Mouse (Mus musculus) liver, embryonic 13.5 days (tissue): ENCODE data around the gene Dhh. TPM values are rescaled to one million over a fixed set of nuclear protein-coding genes. Genes with fewer than 3 reads are reported as not detected.

Experiments
- ATAC-seq: fragments of 200-750 bp; cut with Nextera tagmentation; 2 replicates; pipeline ENCODE4 v1.8.0; 2017; ENCODE audit warnings: low read depth, mild to moderate bottlenecking, moderate number of reproducible peaks, moderate library complexity
- DNase-seq: peaks from one replicate; pipeline ENCODE4 v3.0.0; 2022
- H3K27ac ChIP-seq: fragments of 300-500 bp; sonication (generic); 2 replicates; pipeline ENCODE4 v1.5.1; 2015; ENCODE audit warnings: moderate library complexity, mild to moderate bottlenecking, inconsistent platforms
- H3K27me3 ChIP-seq: fragments of 300-500 bp; sonication (generic); 2 replicates; pipeline ENCODE4 v1.6.1; 2015; ENCODE audit warnings: mild to moderate bottlenecking, inconsistent platforms
- H3K36me3 ChIP-seq: fragments of 300-500 bp; sonication (generic); 2 replicates; pipeline ENCODE4 v1.6.1; 2015; ENCODE audit warnings: mild to moderate bottlenecking, inconsistent platforms
- H3K4me1 ChIP-seq: fragments of 300-500 bp; sonication (generic); replicated peaks from 2 replicates; pipeline ENCODE4 v1.6.1; 2015; ENCODE audit warnings: inconsistent platforms
- H3K4me2 ChIP-seq: fragments of 300-500 bp; sonication (generic); 2 replicates; pipeline ENCODE4 v1.6.1; 2015; ENCODE audit warnings: inconsistent platforms, mild to moderate bottlenecking, moderate library complexity
- H3K4me3 ChIP-seq: fragments of 300-500 bp; sonication (generic); replicated peaks from 2 replicates; pipeline ENCODE4 v1.5.1; 2015; ENCODE audit warnings: mild to moderate bottlenecking, inconsistent platforms
- H3K9ac ChIP-seq: fragments of 300-500 bp; sonication (generic); 2 replicates; pipeline ENCODE4 v1.6.1; 2015; ENCODE audit warnings: mild to moderate bottlenecking, inconsistent platforms
- H3K9me3 ChIP-seq: fragments of 300-500 bp; sonication (generic); replicated peaks from 2 replicates; pipeline ENCODE4 v1.6.1; 2016; ENCODE audit warnings: inconsistent platforms
- WGBS: fragments of 180-500 bp; shearing (Covaris S2); methylation state at CpG from one replicate; pipeline ENCODE4 v1.1.7; 2015; ENCODE audit not compliant: insufficient replicate concordance; 5-methylcytosine and 5-hydroxymethylcytosine counted together
- polyA plus RNA-seq: library from polyadenylated mRNA; unstranded; fragments of >200 nt; fragmentation: Nextera tagmentation; extraction: Ambion mirVana; gene quantifications from 2 replicates; pipeline ENCODE4 v1.2.1, GENCODE M21; 2015

The Dhh gene
- polyA plus RNA-seq, 1 experiment from 2014 or later = 0.12 TPM

DNA sequence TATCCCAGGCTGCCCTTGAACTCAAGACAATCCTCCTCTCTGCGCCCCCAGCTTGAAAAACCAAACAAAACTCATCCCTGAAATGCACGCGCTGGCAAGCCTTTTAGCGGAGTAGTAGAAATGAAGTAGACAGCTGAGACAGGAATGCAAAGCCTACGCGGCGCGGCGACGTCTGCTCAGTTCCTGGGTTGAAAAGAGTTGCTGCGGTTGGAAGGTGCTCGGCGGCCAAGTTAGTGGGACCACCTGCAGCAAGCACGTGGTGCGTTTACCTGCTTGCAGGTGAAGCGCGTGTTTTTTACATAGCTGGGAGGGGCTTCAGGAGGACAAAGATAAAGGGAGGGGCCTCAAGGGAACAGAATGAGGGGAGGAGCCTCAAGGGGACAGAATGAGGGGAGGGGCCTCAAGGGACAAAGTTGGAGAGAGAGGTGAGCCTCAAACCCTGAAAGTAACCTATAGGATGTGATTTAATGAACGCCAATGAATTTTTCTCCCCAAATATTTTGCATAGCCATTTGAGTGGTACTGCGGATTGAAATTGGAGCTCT lies 7.1 kb downstream of the Dhh start:
- Histone ChIP-seq H3K4me2 (peak overlapping the region; percentile 52), H3K9me3 (no peaks in the 10 kb centered on the region), H3K4me1 (peaks cover 51% of the 10 kb centered on the region), H3K27ac (no peak overlapping the region), H3K9ac (0 out of 2 replicates have a peak overlapping the region, but pooled peaks have one; percentile 29), H3K27me3 (peaks cover 60% of the 10 kb centered on the region), H3K4me3 (peak overlapping the region; percentile 23), H3K36me3 (no peaks in the 10 kb centered on the region)
- 17% methylated on average over 19 of the region's 19 CpGs for WGBS
- ATAC-seq (no peak), DNase-seq (no peak)

DNA sequence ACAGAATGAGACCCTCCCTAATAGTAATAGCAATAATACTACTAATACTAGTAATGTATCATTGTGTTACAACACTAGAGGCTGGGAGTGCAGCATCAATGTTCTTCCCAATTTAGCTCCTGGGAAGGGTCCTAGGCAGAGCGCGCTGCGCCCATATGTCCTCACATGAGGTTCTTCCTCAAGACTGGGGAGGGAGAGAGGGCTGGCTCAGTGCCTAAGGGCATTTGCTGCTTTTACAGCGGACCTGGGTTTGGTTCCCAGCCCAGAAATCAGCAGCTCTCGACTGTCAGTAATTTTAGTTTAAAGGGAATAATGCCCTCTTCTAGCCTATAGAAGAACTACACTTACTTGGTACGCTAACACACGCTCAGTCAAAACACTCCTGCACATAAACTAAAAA lies 10.8 kb downstream of the Dhh start:
- no peaks in the 10 kb centered on the region for H3K36me3 ChIP-seq
- 76% methylated on average over 7 of the region's 7 CpGs for WGBS
- ATAC-seq (no peak), DNase-seq (no peak)
- peaks cover 23% of the 10 kb centered on the region for H3K27me3 ChIP-seq
- no peaks in the 10 kb centered on the region for H3K9me3 ChIP-seq
- H3K4me2 ChIP-seq = no peak overlapping the region
- peaks cover 21% of the 10 kb centered on the region for H3K4me1 ChIP-seq
- no peak overlapping the region for H3K9ac ChIP-seq
- H3K27ac ChIP-seq = no peak overlapping the region
- no peak overlapping the region for H3K4me3 ChIP-seq

DNA sequence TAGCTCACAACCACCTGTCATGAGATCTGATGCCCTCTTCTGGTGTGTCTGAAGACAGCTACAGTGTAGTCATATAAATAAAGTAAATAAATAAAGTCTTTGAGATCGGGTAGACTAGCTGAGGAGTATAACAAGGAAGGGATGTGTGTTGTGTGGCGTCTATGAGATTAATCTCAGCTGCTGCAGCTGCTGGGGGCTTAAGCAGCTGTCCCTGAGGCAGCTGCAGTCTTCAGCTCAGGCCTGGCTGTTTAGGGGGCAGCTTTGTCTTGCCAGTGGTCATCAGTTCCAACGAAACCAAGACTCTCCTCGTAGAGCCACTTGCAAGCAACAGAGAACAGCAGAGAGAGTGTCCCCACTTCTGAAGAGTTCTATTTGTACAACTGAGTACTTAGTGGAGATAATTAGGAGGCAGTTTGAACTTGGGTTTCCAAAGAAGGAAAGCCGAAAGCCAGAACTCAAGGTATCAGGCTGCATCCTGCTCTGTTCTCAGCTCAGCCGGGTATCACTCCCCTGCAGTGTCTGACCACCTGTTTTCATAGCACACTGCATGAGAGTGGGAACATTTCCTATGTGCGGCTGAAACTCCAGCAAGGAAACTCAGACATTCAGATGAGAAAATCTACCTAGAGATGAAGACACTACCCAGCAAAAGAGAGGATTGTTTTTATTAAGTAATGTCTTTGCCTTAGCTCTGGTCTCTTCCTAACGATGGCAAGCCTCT lies 11.5 kb downstream of the Dhh start:
- H3K4me1 ChIP-seq = peaks cover 21% of the 10 kb centered on the region
- no peak for DNase-seq
- H3K27ac ChIP-seq = no peak overlapping the region
- peaks cover 17% of the 10 kb centered on the region; the same call in 1 of the 2 replicates for H3K27me3 ChIP-seq
- H3K4me2 ChIP-seq = no peak overlapping the region
- no peak overlapping the region for H3K9ac ChIP-seq
- WGBS = 58% methylated on average over 8 of the region's 8 CpGs
- ATAC-seq = no peak
- no peaks in the 10 kb centered on the region for H3K36me3 ChIP-seq
- H3K4me3 ChIP-seq = no peak overlapping the region
- H3K9me3 ChIP-seq = no peaks in the 10 kb centered on the region

DNA sequence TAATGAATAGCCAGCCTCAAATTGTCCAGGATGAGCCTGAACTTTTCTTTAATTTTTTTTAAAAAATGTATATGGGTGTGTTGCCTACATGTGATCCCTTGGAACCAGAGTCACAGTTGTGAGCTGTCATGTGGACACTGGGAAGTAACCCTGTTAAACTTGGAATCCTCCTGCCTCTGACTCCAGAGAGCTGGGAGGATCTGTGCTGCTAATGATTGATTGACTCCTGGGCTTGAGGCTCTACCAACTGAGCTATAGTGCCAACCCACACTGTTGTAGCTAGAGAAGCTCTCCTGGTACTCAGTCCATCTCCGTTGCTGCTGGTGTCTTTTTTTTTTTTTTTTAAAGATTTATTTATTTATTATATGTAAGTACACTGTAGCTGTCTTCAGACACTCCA lies 14.2 kb downstream of the Dhh start:
- Histone ChIP-seq H3K27me3 (peaks cover 14% of the 10 kb centered on the region; the same call in 1 of the 2 replicates), H3K4me2 (no peak overlapping the region), H3K4me3 (no peak overlapping the region), H3K36me3 (no peaks in the 10 kb centered on the region), H3K27ac (no peak overlapping the region), H3K4me1 (peaks cover 29% of the 10 kb centered on the region), H3K9ac (no peak overlapping the region), H3K9me3 (no peaks in the 10 kb centered on the region)
- ATAC-seq = no peak
- DNase-seq = no peak
- WGBS = 61% methylated on average over 1 of the region's 1 CpGs

GRCm38 (mm10) chr15:98883661-98884060 lies 14.7 kb downstream of the Dhh start:
- Histone ChIP-seq H3K4me2 (no peak overlapping the region), H3K9ac (no peak overlapping the region), H3K27me3 (peaks cover 14% of the 10 kb centered on the region; the same call in 1 of the 2 replicates), H3K4me3 (no peak overlapping the region), H3K4me1 (peaks cover 29% of the 10 kb centered on the region), H3K27ac (peak overlapping the region; percentile 13; the same call in 1 of the 2 replicates), H3K9me3 (no peaks in the 10 kb centered on the region), H3K36me3 (no peaks in the 10 kb centered on the region)
- DNase-seq = no peak
- no peak for ATAC-seq

DNA sequence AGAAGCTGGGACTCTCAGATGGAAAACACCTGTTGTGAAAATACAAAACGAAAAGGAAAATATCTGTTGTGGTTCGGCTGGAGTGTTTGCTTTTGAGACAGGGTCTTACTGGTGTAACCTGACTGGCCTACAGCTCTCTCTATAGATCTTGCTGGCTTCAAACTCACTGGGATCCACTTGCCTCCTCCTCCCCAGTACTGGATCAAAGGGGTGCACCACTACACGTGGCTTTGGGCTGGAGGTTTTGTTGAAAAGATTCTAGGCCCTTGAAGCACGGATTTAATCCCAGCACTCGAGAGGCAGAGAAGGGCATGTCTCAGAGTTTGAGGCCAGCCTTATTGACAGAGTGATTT lies 16.7 kb downstream of the Dhh start:
- H3K4me3 ChIP-seq = peak overlapping the region; percentile 68
- peak overlapping the region; percentile 66 for H3K27ac ChIP-seq
- H3K4me1 ChIP-seq = peaks cover 34% of the 10 kb centered on the region
- no peaks in the 10 kb centered on the region for H3K36me3 ChIP-seq
- ATAC-seq = 0 out of 2 replicates have a peak, but pooled peaks have one; percentile 8
- WGBS = 21% methylated on average over 5 of the region's 5 CpGs
- no peaks in the 10 kb centered on the region for H3K9me3 ChIP-seq
- H3K4me2 ChIP-seq = peak overlapping the region; percentile 79
- 0 out of 2 replicates have a peak, but pooled peaks cover under 1% of the 10 kb centered on the region for H3K27me3 ChIP-seq
- no peak for DNase-seq
- peak overlapping the region; percentile 64 for H3K9ac ChIP-seq

GRCm38 (mm10) chr15:98880978-98881655 lies 17.2 kb downstream of the Dhh start:
- Histone ChIP-seq H3K27ac (peak overlapping the region; percentile 81), H3K27me3 (no peaks in the 10 kb centered on the region), H3K4me1 (peaks cover 34% of the 10 kb centered on the region), H3K4me3 (peak overlapping the region; percentile 68), H3K9me3 (no peaks in the 10 kb centered on the region), H3K4me2 (peak overlapping the region; percentile 79), H3K9ac (peak overlapping the region; percentile 64), H3K36me3 (no peaks in the 10 kb centered on the region)
- ATAC-seq (peak; percentile 94), DNase-seq (peak; percentile 93)
- WGBS = under 1% methylated on average over 47 of the region's 48 CpGs

DNA sequence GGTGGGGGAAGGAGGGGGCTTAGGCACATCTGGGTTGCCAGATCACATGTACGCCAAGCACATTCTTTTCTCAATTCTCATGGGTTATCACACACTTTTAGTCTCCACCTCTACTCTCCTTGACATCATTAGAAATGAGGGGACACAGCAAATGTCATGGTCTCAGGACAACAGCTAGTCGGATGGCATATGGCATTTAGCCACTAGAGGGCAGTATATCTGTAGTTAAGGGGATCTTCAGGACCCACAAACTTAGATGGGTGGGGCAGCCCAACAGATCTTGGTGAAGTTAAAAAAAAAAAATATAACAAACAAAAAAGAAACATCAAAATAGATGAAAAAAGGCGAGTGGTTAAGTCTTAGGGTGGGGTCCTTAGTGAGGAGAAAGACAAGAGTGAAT lies 21.0 kb downstream of the Dhh start:
- Histone ChIP-seq H3K9me3 (no peaks in the 10 kb centered on the region), H3K36me3 (no peaks in the 10 kb centered on the region), H3K4me3 (no peak overlapping the region), H3K27ac (no peak overlapping the region), H3K4me1 (peaks cover 38% of the 10 kb centered on the region), H3K27me3 (no peaks in the 10 kb centered on the region), H3K9ac (no peak overlapping the region), H3K4me2 (no peak overlapping the region)
- ATAC-seq (no peak), DNase-seq (peak; percentile 65)
- WGBS = 13% methylated on average over 3 of the region's 3 CpGs

DNA sequence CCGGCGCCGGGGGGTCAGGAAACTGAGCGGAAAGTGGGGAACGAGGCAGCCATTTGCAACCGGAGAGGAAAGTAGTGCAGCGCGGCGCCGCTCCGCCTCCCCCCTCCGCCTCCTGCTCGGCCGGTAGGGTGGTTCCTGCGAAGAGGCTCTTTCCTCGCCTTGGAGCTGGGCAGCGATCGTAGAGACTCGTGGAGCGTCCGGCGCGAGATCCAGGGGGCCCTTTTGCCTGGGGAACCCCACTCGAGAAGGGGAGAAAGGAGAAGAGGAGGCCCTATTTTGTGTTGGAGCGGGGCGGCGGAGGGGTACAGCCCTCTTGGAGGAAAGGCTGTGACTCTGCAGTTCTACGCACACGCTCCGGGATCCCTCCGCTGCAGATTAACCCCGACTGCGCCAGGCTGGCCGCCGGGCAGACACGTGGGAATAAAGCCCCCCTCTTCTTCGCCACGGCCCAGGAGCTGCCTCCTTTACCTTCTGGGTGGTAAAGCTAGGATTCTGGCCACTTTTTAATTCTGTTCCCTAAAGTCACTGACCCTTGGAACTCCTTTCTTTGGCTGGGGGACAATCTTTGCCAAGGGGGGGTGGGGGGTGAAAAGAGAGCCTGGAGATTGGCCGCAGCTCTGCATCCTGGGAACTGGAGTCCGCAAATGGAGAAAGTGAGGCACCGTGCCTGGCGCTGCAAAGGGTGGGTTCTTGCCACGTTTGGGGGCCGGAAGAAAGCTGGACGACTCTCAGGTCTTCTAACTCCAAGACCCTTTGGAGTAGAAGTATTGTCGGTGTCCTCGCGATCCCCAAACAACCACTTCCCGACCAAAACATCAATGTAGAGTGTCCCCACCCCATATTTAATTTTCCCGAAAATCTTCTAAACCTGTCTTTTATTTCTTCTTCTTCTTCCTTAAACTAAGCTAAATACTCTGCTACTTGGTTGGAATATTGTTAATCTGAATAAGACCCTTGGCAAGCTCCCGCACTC lies 26.1 kb downstream of the Dhh start:
- Histone ChIP-seq H3K27ac (peak overlapping the region; percentile 95), H3K4me1 (peaks cover 50% of the 10 kb centered on the region), H3K9ac (peak overlapping the region; percentile 99), H3K9me3 (no peaks in the 10 kb centered on the region), H3K4me3 (peak overlapping the region; percentile 99), H3K4me2 (peak overlapping the region; percentile 86), H3K27me3 (no peaks in the 10 kb centered on the region), H3K36me3 (no peaks in the 10 kb centered on the region)
- ATAC-seq (peak; percentile 68), DNase-seq (peak; percentile 87)
- 2% methylated on average over 51 of the region's 51 CpGs for WGBS

DNA sequence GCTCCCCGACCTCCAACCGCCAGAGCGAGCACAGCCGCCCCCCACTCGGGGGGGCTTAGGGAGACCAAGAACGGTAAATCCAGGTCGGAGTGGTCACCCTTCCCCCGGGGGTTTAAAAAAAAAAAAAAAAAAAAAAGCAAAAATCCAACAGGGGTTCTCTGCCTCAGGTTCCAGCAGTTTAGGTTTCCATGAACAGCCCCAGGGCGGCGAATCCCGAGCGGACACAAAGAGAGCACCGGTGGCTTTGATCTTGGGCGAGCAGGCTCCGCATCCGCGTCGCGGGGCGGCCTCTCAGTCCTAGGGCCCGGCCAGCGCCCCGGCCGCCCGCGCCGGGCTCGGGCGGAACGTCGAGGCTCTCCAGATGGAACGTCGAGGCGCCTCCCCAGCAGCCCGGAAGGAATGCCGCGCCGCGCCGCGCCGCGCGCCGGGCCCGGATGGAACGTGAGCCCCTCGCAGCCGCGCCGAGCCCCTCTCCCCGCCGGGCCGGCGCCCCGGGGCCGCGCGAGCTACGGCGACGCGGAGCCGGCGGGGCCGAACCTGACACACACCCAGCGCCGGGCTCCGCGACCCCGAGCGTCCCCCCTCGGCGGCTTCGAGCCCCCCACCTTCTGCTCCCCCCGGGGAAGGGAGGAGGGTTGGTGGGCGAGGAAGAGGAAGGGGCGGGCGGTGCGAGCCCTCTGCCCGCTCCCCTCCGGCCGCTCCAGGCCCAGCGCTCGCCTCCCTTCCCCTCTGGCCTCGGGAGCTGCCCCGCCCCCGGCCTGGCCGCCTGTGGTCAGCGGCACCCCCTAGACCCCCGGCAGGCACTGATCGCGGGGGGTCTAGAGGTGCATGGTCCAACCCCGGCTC lies 27.0 kb downstream of the Dhh start, which contains the start of gene Kmt2d:
Kmt2d (minus strand) TSS at position 135 of the 846 bp plus-strand sequence.
- ATAC-seq = peak; percentile 52
- peak within 1 kb of the TSS; percentile 95 for H3K27ac ChIP-seq

More for the DNA sequence above, 27.0 kb downstream of the Dhh start, which contains the start of gene Kmt2d:
- under 1% methylated on average over 64 of the region's 94 CpGs for WGBS
- peaks cover 9% of the 10 kb centered on the region for H3K36me3 ChIP-seq
- DNase-seq = no peak
- peak within 1 kb of the TSS; percentile 86 for H3K4me2 ChIP-seq
- H3K4me1 ChIP-seq = peaks cover 59% of the 10 kb centered on the region
- peak within 1 kb of the TSS; percentile 99 for H3K9ac ChIP-seq
- no peaks in the 10 kb centered on the region for H3K27me3 ChIP-seq
- H3K9me3 ChIP-seq = no peaks in the 10 kb centered on the region
- peak within 1 kb of the TSS; percentile 99 for H3K4me3 ChIP-seq
